Mouse (Mus musculus) frontal cortex, postnatal 25 days (tissue): ENCODE results near the gene Smg9.
A peak's percentile ranks its signal among the peaks of the same experiment; 100 is the strongest.

ENCODE experiments used
- DNase-seq, 2 experiments: peaks; one replicate each; pipeline ENCODE4 v3.0.0; 2022; ENCODE audit warnings: low spot score in 2 of 2

Gene Smg9

DNA sequence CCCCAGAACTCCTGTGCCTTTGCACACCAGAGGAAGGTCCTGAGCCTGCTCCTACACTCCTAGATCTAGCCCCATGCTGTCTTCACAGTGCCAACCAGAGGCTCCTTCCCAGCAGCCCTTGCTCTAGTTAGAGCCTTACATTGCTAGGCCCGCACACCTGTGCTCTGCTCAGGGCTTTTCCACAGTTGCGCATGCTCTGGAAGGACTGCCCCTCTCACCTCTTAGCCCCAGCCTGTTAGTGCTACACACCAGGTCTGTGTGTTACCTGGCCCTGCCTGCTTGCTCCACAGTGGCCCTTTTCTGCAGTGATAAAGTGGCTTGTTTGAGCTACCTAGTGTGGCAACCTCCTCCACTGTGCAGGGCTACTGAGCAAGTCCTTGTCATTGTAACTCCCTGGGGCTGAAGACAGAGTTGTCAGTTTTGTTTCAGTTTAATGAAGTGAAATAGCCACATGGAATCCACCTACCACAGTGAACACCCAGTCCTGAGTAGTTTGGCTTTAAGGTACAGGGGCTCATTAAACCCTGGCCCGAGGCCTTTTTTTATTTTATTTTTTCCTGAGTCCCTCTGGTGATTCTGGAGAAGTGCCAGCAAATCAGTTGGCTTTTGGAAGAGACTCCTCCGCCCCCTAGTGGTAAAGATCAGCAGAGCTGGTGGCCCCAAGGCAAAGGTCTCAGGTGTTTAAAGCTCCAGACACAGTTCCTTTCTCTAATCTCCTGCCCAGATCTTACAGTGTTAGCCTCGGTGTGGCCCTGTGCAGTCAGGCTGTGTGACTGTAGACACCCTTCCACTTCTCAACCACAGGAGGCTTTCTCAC lies 7.3 kb downstream of the Smg9 start:
- DNase-seq: peak; percentile 44

DNA sequence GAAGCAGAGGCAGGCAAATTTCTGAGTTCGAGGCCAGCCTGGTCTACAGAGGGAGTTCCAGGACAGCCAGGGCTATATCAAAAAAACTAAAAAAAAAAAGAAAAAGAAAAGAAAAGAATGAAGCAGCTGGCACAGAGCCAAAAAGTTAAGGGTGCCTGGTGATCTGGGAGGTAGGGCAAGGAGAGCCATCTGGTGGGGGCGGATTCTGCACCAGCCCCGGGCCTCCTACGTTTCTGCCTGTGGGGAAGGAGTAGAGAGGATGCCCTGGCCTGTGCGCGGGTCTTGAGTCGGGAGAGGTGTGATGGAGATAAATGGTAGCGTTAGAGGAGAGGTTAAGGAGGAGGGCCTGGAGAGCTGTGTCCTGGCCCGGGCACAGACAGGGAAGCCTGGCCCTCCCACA lies 8.8 kb downstream of the Smg9 start:
- DNase-seq: no peak

DNA sequence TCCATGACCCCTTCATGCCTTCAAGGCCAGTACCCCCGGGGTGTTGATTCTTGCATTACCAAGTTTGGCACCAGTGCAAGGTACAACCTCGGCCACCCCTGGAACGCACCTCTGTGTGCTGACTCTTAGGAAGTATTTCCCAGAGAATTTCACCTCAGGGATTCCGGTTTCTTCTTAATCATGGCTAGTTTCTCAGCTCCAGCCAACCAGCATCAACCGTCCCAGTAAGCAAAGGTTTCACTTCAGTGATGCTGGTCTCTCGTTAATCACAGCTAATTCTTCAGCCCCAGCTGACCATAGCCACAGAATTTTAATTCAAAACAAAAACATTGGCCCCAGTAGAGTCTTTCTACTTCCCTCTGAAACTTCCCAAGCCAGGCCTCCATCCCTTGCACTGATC lies 10.7 kb downstream of the Smg9 start:
- no peak for DNase-seq

DNA sequence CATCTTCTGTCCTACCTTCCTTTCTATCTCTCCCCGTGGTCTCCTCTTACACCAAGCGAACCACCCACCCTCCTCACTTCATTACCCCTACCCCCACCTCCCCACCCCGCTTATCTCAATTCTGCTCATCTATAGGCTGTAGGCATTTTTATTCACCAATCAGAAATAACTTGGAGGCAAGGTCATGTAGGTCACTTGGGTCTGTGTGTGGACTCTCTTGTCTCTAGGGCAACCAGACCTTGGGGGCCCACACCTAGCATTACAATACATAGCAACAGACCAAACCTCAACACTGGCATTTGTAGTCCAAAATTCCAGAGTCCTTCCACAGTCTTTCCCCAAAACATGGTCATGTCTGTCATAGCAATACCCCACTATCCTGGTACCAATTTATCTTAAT lies 11.4 kb downstream of the Smg9 start:
- DNase-seq: no peak

DNA sequence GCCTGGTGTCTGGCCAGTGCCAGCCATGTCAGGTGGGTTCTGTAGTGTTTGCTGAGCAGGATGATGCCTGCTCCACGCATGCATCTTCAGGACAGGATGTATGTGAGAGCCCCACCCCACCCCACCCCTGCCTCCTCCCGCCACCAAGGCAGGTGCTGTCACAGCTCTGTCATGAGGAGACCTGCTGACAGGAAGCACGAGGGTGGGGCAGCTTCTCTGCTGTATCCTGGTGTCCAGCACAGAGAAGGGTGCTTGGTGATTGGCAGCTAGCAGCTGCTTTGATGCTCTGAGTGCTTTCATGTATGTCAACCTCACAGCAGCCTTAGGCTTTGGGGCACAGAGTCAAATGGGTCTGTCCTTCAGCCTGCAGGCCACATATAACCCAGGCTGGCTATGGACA lies 14.2 kb downstream of the Smg9 start:
- DNase-seq: no peak

DNA sequence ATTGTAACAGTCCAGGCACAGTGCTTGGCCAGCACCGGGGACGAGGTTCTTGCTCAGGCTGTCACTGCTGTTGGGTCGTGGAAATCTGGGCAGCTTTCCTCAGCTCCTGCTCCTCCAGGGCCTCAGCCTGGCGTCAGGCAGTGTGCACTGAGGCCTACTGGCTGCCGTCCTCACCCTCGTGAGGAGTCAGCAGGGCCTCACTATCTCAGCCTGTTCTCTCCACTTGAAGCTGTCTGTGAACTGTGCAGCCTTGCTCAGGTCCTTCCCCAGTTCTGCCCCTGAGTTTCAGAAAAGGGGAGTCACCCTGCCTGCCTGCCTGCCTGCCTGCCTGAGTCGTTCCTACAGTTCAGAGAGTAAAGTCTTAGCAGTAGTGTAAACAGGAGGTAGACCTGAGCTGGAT lies 15.8 kb downstream of the Smg9 start:
- no peak for DNase-seq

GRCm38 (mm10) chr7:24419579-24419978 lies 20.2 kb downstream of the Smg9 start:
- DNase-seq: no peak

- DNase-seq: no peak
Observed at GRCm38 (mm10) chr7:24421648-24422047, 22.2 kb downstream of the Smg9 start.

GRCm38 (mm10) chr7:24422251-24422650 lies 22.8 kb downstream of the Smg9 start:
- no peak for DNase-seq

GRCm38 (mm10) chr7:24423107-24423763 lies 23.8 kb downstream of the Smg9 start:
- DNase-seq: no peak

DNA sequence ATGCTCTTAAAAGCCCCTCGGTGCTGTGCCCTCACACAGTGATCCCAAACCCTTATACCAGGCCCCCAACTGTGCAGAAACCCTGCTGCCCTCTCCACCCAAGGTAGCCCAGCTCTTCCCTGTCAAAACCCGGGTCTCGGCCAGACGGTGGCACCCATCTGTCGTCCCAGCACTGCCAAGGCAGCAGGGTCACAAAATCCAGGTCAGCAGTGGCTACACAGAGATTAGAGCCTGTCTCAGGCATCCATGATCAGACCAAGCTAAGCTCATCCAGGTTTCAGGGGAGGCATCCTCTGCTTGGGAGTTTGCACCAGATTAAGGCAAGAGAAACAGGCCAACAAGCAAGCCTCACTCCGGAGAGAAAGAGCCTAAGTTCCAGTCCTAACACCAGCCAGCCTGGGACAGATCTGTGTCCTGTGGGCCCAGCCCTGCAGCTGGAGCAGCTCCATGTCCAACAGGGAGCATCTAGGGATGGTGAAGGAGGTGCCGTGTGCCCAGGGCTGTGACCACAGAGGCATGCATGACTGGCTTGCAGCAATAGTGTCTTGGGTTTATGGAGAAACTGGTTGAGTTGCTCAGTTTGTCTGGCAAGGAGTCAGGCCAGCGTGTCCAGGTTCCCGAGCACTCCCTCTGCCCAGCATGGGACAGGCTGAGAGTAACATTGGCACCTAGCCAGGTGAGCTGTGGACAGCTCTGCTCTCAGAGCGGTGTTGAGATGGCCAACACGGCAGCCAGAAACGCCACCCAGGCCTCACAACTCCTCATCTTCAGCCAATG lies 24.7 kb downstream of the Smg9 start:
- no peak for DNase-seq

GRCm38 (mm10) chr7:24425919-24426318 lies 26.5 kb downstream of the Smg9 start:
- no peak for DNase-seq

DNA sequence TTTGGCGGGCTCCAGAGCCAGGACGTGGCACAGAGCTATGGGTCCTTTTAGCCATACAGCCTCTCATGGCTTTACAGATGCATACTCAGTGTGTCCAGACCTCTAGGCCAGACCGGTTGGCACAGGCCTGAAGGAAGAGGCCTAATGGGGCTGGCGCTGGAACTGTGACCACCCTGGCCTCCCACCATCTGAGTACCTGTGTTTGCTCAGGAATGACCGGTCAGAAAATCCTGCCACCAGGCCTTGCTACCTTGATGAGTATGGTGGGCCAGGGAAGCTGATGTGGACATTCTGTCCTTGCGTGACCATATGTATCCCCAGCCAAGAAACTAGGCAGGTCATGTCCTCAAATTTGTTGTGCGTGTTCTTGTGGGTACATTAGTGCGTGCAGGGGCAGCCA lies 27.7 kb downstream of the Smg9 start:
- DNase-seq: no peak

GRCm38 (mm10) chr7:24428725-24429124 lies 29.3 kb downstream of the Smg9 start:
- DNase-seq: no peak

GRCm38 (mm10) chr7:24429413-24430112 lies 30.1 kb downstream of the Smg9 start:
- DNase-seq: peak; percentile 56 to 58

- no peak for DNase-seq
Observed at GRCm38 (mm10) chr7:24430551-24431345, 31.3 kb downstream of the Smg9 start.

DNA sequence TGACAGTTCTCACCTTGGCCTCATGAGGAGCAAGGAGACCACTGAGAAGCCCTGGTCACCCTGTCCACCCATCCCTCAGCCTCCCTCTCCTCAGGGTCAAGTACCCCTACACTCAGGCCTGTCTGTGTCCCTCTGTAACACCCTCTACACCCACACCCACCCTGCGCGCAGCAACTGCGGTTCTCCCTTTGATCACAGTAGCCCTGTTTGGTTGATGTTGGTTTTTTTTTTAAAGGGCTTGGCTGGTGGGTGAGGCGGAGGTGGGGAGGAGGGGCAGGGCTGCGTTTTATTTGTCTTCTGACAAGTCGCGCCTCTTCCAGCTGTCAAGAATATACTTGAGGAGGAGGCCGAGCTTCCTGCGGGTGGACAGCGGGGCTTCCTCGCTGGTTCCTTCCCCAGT lies 32.3 kb downstream of the Smg9 start:
- DNase-seq: no peak

DNA sequence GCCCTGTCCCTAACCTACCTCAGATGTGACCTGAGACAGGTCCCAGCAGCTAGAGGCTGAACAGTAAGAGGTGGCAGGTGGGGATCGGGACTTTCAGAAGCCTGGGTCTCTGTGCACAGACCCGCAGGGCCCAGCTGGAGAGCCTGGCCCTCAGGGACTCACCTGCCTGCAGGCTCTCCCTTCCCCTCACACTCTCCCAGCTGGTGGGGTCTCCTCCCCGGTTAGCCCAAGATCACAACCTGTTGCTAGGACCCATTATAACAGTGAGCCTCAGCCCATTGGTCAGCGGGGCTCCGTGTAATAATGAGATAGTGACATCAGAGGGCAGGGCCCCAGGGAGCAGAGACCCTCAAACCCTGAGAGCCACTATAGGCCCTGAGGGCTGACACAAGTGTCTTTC lies 35.9 kb downstream of the Smg9 start:
- no peak for DNase-seq

DNA sequence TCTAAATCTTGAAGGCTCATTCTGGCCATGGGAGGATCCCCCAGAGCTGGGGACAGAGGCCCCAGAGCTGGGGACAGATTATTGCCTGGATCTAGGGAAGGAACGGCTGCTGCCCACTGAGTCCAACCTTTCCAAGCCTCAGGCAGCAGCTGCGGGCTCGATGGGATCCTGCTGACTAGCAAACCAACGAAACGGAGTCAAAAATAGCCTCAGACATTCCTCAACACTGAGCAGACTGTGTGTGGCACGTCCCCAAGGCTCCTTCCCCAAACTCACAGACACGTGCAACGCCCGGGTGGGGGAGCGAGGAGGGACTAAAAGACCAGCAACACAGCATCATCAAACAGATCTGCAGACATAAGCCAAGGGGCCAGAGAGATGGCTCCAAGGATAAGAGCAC lies 38.6 kb downstream of the Smg9 start:
- DNase-seq: peak; percentile 48 to 59

GRCm38 (mm10) chr7:24439191-24439590 lies 39.8 kb downstream of the Smg9 start:
- no peak for DNase-seq

- no peak for DNase-seq
Observed at GRCm38 (mm10) chr7:24439891-24440290, 40.5 kb downstream of the Smg9 start.
